Mouse (Mus musculus): Measurements from ENCODE around the gene Rapsn.

DNA sequence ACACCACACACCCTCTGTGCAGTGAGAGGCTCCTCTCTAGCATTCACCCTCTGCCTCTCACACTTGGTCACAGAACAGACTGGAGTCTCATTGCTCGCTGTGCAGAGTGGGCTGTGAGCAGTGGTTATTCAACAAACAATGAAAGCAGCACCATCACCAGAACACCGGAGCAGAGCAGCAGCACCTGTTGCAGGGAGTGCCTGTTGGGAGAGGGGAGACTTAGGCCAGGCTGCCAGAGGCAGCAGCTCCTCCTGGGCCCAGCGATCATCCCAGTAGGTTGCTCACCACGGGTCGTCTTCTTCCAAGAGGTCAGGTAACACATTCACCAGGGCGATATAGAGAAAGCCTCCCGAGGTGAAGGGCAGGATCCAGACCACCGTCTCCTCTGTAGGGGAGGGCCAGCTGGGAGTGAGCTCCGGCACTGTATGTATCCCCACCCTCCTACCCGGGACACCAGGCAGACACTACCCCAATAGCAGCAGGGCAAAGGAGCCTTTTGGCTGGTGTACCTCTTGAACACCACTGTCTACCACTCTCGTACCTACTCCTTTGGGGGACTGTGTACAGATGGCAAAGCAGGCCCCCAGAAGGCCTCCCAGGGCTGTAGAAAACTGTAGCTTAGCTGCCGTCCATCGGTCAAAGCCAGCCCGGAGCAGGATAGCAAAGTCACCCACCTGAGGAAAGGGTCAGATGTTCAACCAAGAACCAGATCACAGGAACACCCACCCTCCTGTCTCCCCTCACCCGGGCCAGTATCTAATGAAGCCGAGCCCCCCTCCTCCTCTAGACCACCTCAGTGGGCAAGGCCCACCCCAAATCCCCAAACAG lies 27.6 kb downstream of the Rapsn start:
- TF ChIP-seq CHD2 (IDR thresholded peaks at IDR 0.05; ENCODE audit: low read depth, low read length) (no peak), ZC3H11A (IDR thresholded peaks at IDR 0.05; ENCODE audit: borderline replicate concordance, low read depth, low read length) (no peak)
